Mouse (Mus musculus) hindbrain, embryonic 11.5 days (tissue): ENCODE data around the gene Gxylt2. TPM values are rescaled to one million over a fixed set of nuclear protein-coding genes. Genes with fewer than 3 reads are reported as not detected.

Experiments
- ATAC-seq: fragments of 200-750 bp; cut with Nextera tagmentation; 2 replicates; pipeline ENCODE4 v1.8.0; 2017; ENCODE audit warnings: mild to moderate bottlenecking, moderate TSS enrichment, moderate library complexity; ENCODE audit not compliant: low FRiP score
- DNase-seq: peaks from one replicate; pipeline ENCODE4 v3.0.0-alpha.2; 2015; ENCODE audit warnings: low spot score
- H3K27ac ChIP-seq: fragments of 300-500 bp; sonication (generic); 2 replicates; pipeline ENCODE4 v1.5.1; 2014; ENCODE audit warnings: mild to moderate bottlenecking, low read depth, low read length
- H3K27me3 ChIP-seq: fragments of 300-500 bp; sonication (generic); 2 replicates; pipeline ENCODE4 v1.6.1; 2014; ENCODE audit warnings: mild to moderate bottlenecking, low read length, moderate library complexity, mixed read lengths; ENCODE audit not compliant: control insufficient read depth, insufficient read depth
- H3K36me3 ChIP-seq: fragments of 300-500 bp; sonication (generic); 2 replicates; pipeline ENCODE4 v1.6.1; 2014; ENCODE audit warnings: mild to moderate bottlenecking, low read length, moderate library complexity, mixed read lengths; ENCODE audit not compliant: control insufficient read depth, insufficient read depth
- H3K4me1 ChIP-seq: fragments of 300-500 bp; sonication (generic); replicated peaks from 2 replicates; pipeline ENCODE4 v1.6.1; 2014; ENCODE audit warnings: low read length, mixed read lengths; ENCODE audit not compliant: control insufficient read depth, insufficient read depth
- H3K4me2 ChIP-seq: fragments of 300-500 bp; sonication (generic); replicated peaks from 2 replicates; pipeline ENCODE4 v1.6.1; 2014; ENCODE audit warnings: mild to moderate bottlenecking, low read depth, low read length
- H3K4me3 ChIP-seq: fragments of 300-500 bp; sonication (generic); 2 replicates; pipeline ENCODE4 v1.5.1; 2014; ENCODE audit warnings: low read depth, low read length
- H3K9ac ChIP-seq: fragments of 300-500 bp; sonication (generic); 2 replicates; pipeline ENCODE4 v1.6.1; 2014; ENCODE audit warnings: low read depth, low read length
- H3K9me3 ChIP-seq: fragments of 300-500 bp; sonication (generic); 2 replicates; pipeline ENCODE4 v1.6.1; 2016; ENCODE audit warnings: low read length; ENCODE audit not compliant: control insufficient read depth
- WGBS: fragments of 180-500 bp; shearing (Covaris S2); extraction: QIAGEN DNeasy Blood & Tissue Kit; methylation state at CpG from one replicate; pipeline ENCODE4 v1.1.7; 2014; 5-methylcytosine and 5-hydroxymethylcytosine counted together
- polyA plus RNA-seq: library from polyadenylated mRNA; unstranded; fragments of >200 nt; fragmentation: Nextera tagmentation; extraction: Ambion mirVana; gene quantifications from 2 replicates; pipeline ENCODE4 v1.2.1, GENCODE M21; 2014

The Gxylt2 gene
- 5.8 and 7.2 TPM in 2 replicates for polyA plus RNA-seq

- under 1% methylated on average over 70 of the region's 77 CpGs for WGBS
These were observed at the start of gene Gxylt2 for GRCm38 (mm10) chr6:100704574-100705365. Gene Gxylt2 (plus strand): TSS chr6:100704734.

DNA sequence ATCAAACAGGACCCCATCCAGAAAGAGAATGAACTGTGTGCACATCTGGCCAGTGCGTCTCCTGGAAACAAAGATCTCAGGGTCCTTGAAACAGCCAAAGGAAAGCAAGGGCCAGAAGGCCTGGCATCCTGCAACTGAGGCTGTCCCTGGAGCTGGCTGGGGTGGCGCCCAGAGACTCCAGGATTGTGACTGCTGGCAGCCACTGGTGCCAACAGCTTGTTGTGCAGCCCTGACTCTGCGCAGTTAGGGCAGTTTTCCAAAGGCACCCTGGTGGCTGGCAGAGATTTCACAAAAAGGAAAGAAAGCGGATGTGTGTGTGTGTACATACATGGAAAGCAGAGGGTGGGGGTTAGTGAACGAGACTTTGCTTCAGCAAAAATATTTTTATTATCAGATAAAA, 44.1 kb upstream of the Gxylt2 start:
- Histone ChIP-seq H3K4me1 (no peaks in the 10 kb centered on the region), H3K9ac (no peak overlapping the region), H3K36me3 (no peaks in the 10 kb centered on the region), H3K9me3 (no peaks in the 10 kb centered on the region), H3K4me2 (no peak overlapping the region), H3K27ac (no peak overlapping the region), H3K4me3 (no peak overlapping the region), H3K27me3 (no peaks in the 10 kb centered on the region)
- ATAC-seq (no peak), DNase-seq (no peak)
- 90% methylated on average over 5 of the region's 5 CpGs for WGBS

More at GRCm38 (mm10) chr6:100704574-100705365, at the start of gene Gxylt2:
- peak; percentile 78 for DNase-seq
- H3K36me3 ChIP-seq = no peaks in the 10 kb centered on the region
- no peaks in the 10 kb centered on the region for H3K9me3 ChIP-seq
- H3K27me3 ChIP-seq = peaks cover 3% of the 10 kb centered on the region
- peak within 1 kb of the TSS; percentile 57 for H3K4me3 ChIP-seq
- H3K4me1 ChIP-seq = no peaks in the 10 kb centered on the region
- peak within 1 kb of the TSS; percentile 99 for H3K4me2 ChIP-seq
- H3K27ac ChIP-seq = no peak within 1 kb of the TSS
- peak within 1 kb of the TSS; percentile 62 for H3K9ac ChIP-seq
- peak; percentile 84 for ATAC-seq

DNA sequence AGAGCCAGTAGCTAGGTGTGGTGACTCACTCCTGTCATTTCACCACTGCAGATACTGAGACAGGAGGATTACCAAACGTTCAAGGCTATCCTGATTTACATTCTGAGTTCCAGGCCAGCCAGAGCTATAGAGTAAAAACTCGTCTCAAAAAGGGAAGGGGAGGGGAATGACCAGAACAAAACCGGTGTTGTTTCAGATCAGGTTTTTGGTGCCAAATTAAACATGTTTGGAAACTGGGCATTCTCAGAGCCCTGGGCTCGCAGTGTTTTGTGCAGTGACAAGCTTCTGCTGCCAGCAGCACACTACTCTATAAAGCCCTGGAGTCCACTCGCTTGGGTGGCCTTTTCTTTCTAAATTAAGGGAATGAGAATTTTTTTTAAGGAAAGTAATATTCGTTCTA, 42.3 kb upstream of the Gxylt2 start:
- WGBS = 90% methylated on average over 6 of the region's 6 CpGs
- DNase-seq (no peak), ATAC-seq (no peak)
- Histone ChIP-seq H3K36me3 (no peaks in the 10 kb centered on the region), H3K9ac (no peak overlapping the region), H3K27ac (no peak overlapping the region), H3K4me3 (no peak overlapping the region), H3K9me3 (no peaks in the 10 kb centered on the region), H3K27me3 (no peaks in the 10 kb centered on the region), H3K4me2 (no peak overlapping the region), H3K4me1 (no peaks in the 10 kb centered on the region)

DNA sequence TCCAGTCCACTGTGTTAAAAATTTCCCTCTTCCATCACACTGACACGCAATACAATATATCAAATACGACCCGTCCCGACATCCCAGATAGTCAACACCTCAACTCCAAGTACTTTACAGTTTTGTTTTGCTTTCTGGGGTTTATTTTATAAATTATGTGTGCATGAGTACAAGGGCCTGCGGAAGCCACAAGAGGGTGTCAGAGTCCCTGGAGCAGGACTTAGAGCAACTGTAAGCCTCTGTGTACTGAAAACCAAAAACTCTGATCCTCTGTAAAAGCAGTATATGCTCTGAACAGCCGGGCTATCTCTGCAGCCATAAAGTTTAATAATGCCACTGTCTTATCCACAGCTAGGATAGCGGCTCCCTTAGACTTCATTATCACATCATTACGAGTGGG, 36.9 kb upstream of the Gxylt2 start:
- DNase-seq (no peak), ATAC-seq (no peak)
- Histone ChIP-seq H3K36me3 (no peaks in the 10 kb centered on the region), H3K27me3 (no peaks in the 10 kb centered on the region), H3K9ac (no peak overlapping the region), H3K27ac (no peak overlapping the region), H3K4me2 (no peak overlapping the region), H3K4me1 (no peaks in the 10 kb centered on the region; the same call in 1 of the 2 replicates), H3K9me3 (no peaks in the 10 kb centered on the region), H3K4me3 (no peak overlapping the region)
- 95% methylated on average over 8 of the region's 8 CpGs for WGBS

GRCm38 (mm10) chr6:100668858-100669257, 35.7 kb upstream of the Gxylt2 start:
- no peaks in the 10 kb centered on the region for H3K27me3 ChIP-seq

DNA sequence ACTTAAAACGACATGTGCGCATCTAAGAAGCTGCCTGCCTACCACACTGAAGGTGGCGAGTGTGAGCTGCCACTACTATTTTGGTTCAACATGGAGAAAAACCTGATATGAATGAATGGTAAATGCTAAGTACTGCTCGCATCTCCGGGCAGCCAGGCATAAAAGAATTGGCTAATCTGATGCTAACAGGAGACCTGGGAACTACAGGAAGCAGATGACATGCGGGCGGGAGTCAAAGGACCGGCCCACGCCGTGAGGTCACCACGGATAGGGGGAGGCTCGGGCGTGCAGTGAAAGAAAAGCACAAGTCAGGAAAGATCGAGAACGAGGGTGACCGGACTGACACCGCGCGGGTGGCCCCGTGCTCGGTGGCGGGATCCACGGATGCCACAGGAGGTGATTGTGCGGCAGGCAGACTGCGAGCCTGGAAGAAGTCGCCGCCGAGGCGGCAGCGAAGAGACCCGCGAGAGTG, 34.1 kb upstream of the Gxylt2 start:
- H3K9me3 ChIP-seq = no peaks in the 10 kb centered on the region
- no peak overlapping the region for H3K27ac ChIP-seq
- H3K4me2 ChIP-seq = peak overlapping the region; percentile 95
- ATAC-seq = peak; percentile 76
- H3K36me3 ChIP-seq = no peaks in the 10 kb centered on the region
- H3K4me3 ChIP-seq = peak overlapping the region; percentile 75
- under 1% methylated on average over 32 of the region's 32 CpGs for WGBS
- peak overlapping the region; percentile 81 for H3K9ac ChIP-seq
- no peak for DNase-seq
- H3K4me1 ChIP-seq = no peaks in the 10 kb centered on the region; the same call in 1 of the 2 replicates
- no peaks in the 10 kb centered on the region for H3K27me3 ChIP-seq

More at GRCm38 (mm10) chr6:100668858-100669257, 35.7 kb upstream of the Gxylt2 start:
- no peaks in the 10 kb centered on the region; the same call in 1 of the 2 replicates for H3K4me1 ChIP-seq
- H3K36me3 ChIP-seq = no peaks in the 10 kb centered on the region
- H3K4me3 ChIP-seq = no peak overlapping the region
- DNase-seq = no peak
- no peak overlapping the region for H3K27ac ChIP-seq
- 75% methylated on average over 2 of the region's 2 CpGs for WGBS
- no peak for ATAC-seq
- no peak overlapping the region for H3K4me2 ChIP-seq
- no peaks in the 10 kb centered on the region for H3K9me3 ChIP-seq
- H3K9ac ChIP-seq = no peak overlapping the region

- H3K27ac ChIP-seq = no peak within 1 kb of the TSS
- H3K4me1 ChIP-seq = no peaks in the 10 kb centered on the region; the same call in 1 of the 2 replicates
- DNase-seq (peak; percentile 93), ATAC-seq (peak; percentile 95)
- peak within 1 kb of the TSS; percentile 95 for H3K4me2 ChIP-seq
- H3K9ac ChIP-seq = peak within 1 kb of the TSS; percentile 81
- H3K4me3 ChIP-seq = peak within 1 kb of the TSS; percentile 75
- H3K27me3 ChIP-seq = no peaks in the 10 kb centered on the region
- H3K36me3 ChIP-seq = no peaks in the 10 kb centered on the region
- under 1% methylated on average over 49 of the region's 49 CpGs for WGBS
- no peaks in the 10 kb centered on the region for H3K9me3 ChIP-seq
These were observed 33.6 kb upstream of the Gxylt2 start, which contains the start of gene Shq1 for GRCm38 (mm10) chr6:100670880-100671344. Gene Shq1 (minus strand): TSS chr6:100671157.

DNA sequence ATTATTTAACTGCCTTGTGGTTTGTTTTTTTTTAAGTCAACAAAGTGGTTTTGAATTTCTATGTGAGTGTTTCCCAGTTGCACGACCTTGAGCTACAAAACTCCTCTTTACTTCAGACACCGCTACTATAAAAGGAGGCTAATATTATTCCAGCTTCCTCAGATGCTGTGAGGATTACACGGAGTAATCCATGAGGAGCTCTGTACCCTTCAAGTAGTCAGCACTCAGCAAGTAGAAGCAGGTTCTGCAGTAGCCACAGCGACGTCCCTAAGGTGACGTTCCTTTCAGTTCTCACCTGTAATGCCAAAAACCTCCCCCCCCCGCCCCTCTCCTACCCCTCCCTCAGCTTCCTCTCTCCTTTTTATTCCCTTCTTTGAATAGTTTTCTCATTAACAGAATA, 33.1 kb upstream of the Gxylt2 start:
- no peak for ATAC-seq
- H3K4me2 ChIP-seq = peak overlapping the region; percentile 95
- no peak overlapping the region for H3K27ac ChIP-seq
- no peaks in the 10 kb centered on the region for H3K36me3 ChIP-seq
- H3K27me3 ChIP-seq = no peaks in the 10 kb centered on the region
- 8% methylated on average over 7 of the region's 7 CpGs for WGBS
- no peak for DNase-seq
- H3K4me3 ChIP-seq = peak overlapping the region; percentile 75
- H3K9ac ChIP-seq = no peak overlapping the region
- no peaks in the 10 kb centered on the region for H3K9me3 ChIP-seq
- H3K4me1 ChIP-seq = no peaks in the 10 kb centered on the region; the same call in 1 of the 2 replicates
